Mouse (Mus musculus) 3T3-L1 (cell line): ENCODE data around the gene Tenm2.

ENCODE experiments used
- DNase-seq: peaks from one replicate; pipeline ENCODE4 v3.0.0-alpha.2; 2015; ENCODE audit warnings: low read depth, low spot score

Tenm2 gene

DNA sequence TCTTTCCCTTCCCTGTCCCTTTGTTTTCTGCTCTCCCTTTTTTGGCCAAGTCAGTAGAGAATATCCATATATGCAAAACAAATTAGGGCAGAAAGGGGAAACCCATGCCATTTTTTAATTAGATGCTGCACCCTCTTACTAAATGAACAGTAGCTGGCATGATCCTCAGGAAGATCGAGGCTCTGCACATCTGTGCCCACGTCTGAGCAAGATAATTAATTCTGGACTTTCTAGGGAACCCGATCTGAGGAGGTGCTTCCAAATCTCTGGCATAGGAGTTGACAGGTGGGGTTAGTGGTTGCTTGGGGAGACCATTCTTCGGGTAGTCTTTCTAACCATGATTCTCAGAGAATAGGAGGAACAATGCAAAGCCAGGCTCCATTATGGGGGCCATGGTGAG is 1182.3 kb downstream of the Tenm2 start:
- no peak for DNase-seq

- no peak for DNase-seq
Measured at GRCm38 (mm10) chr11:36052598-36052997, 1183.2 kb downstream of the Tenm2 start.

GRCm38 (mm10) chr11:36052091-36052490 is 1183.7 kb downstream of the Tenm2 start:
- no peak for DNase-seq

DNA sequence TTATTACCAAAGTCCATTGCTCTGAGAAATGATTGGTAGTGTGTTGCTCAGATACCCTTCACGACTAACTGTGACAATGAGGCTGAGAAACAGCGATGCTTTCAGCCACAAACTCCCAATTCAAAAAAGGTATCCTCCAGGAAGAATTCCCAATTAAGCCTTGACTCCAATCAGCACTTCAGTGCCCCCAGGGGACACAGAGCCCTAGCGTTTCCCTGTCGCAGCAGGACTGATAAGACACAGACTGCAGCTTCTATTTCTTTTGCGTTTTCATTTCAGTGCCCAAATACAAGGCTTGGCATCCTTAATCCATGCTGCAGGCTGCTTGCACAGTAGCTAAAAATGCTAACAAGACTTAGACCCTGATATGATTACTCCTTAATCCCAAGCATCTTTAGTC is 1186.2 kb downstream of the Tenm2 start:
- DNase-seq = no peak

GRCm38 (mm10) chr11:36045681-36046276 is 1190.0 kb downstream of the Tenm2 start:
- DNase-seq = peak; percentile 88

- no peak for DNase-seq
Measured at GRCm38 (mm10) chr11:36041411-36041810, 1194.4 kb downstream of the Tenm2 start.

- DNase-seq = no peak
Measured at GRCm38 (mm10) chr11:36040508-36041233, 1195.1 kb downstream of the Tenm2 start.

- DNase-seq = no peak
Measured at GRCm38 (mm10) chr11:36039825-36040224, 1195.9 kb downstream of the Tenm2 start.

GRCm38 (mm10) chr11:36038386-36038785 is 1197.4 kb downstream of the Tenm2 start:
- no peak for DNase-seq

GRCm38 (mm10) chr11:36037311-36037710 is 1198.5 kb downstream of the Tenm2 start:
- no peak for DNase-seq

GRCm38 (mm10) chr11:36036061-36036695 is 1199.6 kb downstream of the Tenm2 start:
- DNase-seq = peak; percentile 98

- no peak for DNase-seq
Measured at GRCm38 (mm10) chr11:36031751-36032150, 1204.0 kb downstream of the Tenm2 start.

GRCm38 (mm10) chr11:36020009-36020408 is 1215.8 kb downstream of the Tenm2 start:
- no peak for DNase-seq

DNA sequence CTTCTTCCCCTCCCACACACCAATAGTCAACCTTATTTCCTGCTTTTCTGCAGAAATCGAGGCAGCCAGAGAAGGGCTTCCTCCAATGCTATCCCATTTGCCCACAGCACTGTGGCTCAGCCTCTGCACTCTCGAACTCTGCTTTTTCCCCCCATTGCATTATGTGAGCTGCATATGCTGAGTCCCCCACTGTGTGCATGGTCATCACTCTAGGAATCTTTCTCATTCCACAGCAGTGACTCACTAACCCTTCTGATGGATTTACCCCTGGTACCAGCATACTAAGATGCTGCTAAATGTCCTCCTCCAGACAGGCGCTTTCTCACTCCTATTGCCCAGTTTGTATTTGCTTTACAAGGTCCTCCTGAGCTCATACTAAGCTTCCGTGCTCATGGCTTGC is 1222.6 kb downstream of the Tenm2 start:
- DNase-seq = peak; percentile 70

- no peak for DNase-seq
Measured at GRCm38 (mm10) chr11:36009281-36010208, 1226.2 kb downstream of the Tenm2 start.

GRCm38 (mm10) chr11:36002900-36003299 is 1232.9 kb downstream of the Tenm2 start:
- DNase-seq = no peak

- peak; percentile 95 for DNase-seq
Measured at GRCm38 (mm10) chr11:36001282-36001970, 1234.3 kb downstream of the Tenm2 start.

GRCm38 (mm10) chr11:36000585-36001281 is 1235.0 kb downstream of the Tenm2 start:
- no peak for DNase-seq

DNA sequence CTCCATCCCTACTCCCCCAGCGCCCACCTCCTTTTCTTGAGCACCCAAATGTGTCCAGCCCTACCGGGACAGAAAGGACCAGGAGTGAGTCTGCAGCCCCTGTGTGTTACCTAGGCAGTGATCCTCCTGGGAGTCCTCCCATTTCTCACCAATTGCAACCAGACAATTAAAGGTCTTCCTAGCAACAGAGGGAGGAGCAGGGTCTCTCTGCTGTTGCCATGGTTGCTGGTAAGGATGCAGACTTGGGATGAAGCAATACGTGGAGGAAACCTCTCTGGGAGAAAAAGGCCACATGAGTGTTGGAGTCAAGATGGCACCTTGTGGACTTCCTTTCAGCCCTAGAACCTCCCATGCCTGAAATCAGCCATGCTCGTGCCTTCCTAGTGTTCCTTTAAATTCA is 1235.7 kb downstream of the Tenm2 start:
- no peak for DNase-seq

DNA sequence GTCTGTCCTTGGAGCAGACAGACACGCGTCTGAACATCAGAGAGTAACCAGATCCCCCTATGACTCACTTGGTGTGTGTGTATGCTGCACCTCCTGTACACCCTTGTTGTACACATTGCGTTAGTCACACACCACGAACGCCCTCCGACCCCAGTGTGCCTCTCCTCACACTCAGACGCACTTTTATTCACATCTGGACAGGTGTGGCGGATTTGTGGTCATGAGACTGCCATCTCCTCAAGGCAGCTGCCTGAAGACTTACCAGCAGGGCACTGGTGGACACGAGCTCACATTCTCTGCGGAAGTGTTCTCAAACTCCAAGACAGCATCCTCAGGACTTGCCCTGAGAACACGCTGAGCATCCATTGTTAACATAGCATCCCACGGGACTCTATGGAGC is 1237.7 kb downstream of the Tenm2 start:
- peak; percentile 71 for DNase-seq

DNA sequence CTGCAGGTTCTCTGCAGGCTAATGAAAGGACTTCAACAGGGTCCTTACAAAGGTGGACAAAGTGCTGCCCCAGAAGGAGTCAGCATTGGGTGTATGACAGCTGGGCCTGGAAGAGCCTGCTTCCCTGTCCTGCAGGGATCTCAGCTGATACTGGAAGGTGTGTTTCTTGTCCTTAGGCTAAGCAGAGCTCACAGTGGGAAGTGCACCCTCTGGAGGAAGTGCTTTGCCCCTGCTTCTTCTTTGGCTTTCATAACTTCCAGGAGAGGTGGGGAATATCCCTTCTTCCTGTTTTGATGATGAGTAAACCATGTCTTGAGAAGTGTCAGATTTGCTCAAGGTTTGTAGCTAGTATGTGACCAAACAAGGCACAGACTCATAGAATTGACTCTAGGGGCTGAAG is 1240.5 kb downstream of the Tenm2 start:
- DNase-seq = no peak
